Mouse (Mus musculus): ENCODE results near the gene Spata2. TPM values are rescaled to one million over a fixed set of nuclear protein-coding genes. Genes with fewer than 3 reads are reported as not detected.

Spata2 gene
- 26.9 and 28.9 TPM in 2 replicates for total RNA-seq (2014; rRNA removed)
- 31.8 and 36.6 TPM in 2 replicates for polyA plus RNA-seq (2015; fragmentation: Nextera tagmentation; extraction: Ambion mirVana)

GRCm38 (mm10) chr2:167492713-167493636, at the start of gene Spata2:
Gene Spata2 (minus strand): TSS chr2:167492887.
- H3K4me1 ChIP-seq (ENCODE audit: insufficient read depth) = peaks cover 10% of the 10 kb centered on the region
- peak within 1 kb of the TSS; percentile 73 for H3K4me2 ChIP-seq (ENCODE audit: low read depth)
- H3K9ac ChIP-seq = peak within 1 kb of the TSS; percentile 87
- ATAC-seq = peak; percentile 89
- no peak for TF ChIP-seq CTCF (IDR thresholded peaks at IDR 0.05; ENCODE audit: low read depth)
- peak; percentile 95 for DNase-seq
- H3K27ac ChIP-seq (ENCODE audit: low read depth, low read length) = peak within 1 kb of the TSS; percentile 99
- WGBS = 2% methylated on average over 55 of the region's 63 CpGs
- 0 out of 2 replicates have a peak, but pooled peaks cover 4% of the 10 kb centered on the region for H3K36me3 ChIP-seq (ENCODE audit: insufficient read depth)
- H3K27me3 ChIP-seq (ENCODE audit: insufficient read depth, low read length) = no peaks in the 10 kb centered on the region
- no peaks in the 10 kb centered on the region for H3K9me3 ChIP-seq (ENCODE audit: low read length)
- H3K4me3 ChIP-seq (ENCODE audit: low read depth, low read length) = peak within 1 kb of the TSS; percentile 83

- WGBS = 81% methylated on average over 4 of the region's 4 CpGs
- ATAC-seq = no peak
- no peak for DNase-seq
- Histone ChIP-seq H3K4me2 (ENCODE audit: low read depth) (no peak overlapping the region), H3K27ac (ENCODE audit: low read depth, low read length) (no peak overlapping the region), H3K36me3 (ENCODE audit: insufficient read depth) (no peaks in the 10 kb centered on the region), H3K9me3 (ENCODE audit: low read length) (no peaks in the 10 kb centered on the region), H3K27me3 (ENCODE audit: insufficient read depth, low read length) (peaks cover 16% of the 10 kb centered on the region), H3K9ac (no peak overlapping the region), H3K4me1 (ENCODE audit: insufficient read depth) (0 out of 2 replicates have a peak, but pooled peaks cover 2% of the 10 kb centered on the region), H3K4me3 (ENCODE audit: low read depth, low read length) (no peak overlapping the region)
- TF ChIP-seq CTCF (IDR thresholded peaks at IDR 0.05; ENCODE audit: low read depth) = no peak
These were observed 49.7 kb upstream of the Spata2 start for GRCm38 (mm10) chr2:167542361-167542760.

GRCm38 (mm10) chr2:167541761-167542160, 49.1 kb upstream of the Spata2 start:
- WGBS = 80% methylated on average over 12 of the region's 12 CpGs
- Histone ChIP-seq H3K9ac (no peak overlapping the region), H3K36me3 (ENCODE audit: insufficient read depth) (no peaks in the 10 kb centered on the region), H3K27ac (ENCODE audit: low read depth, low read length) (no peak overlapping the region), H3K4me2 (ENCODE audit: low read depth) (no peak overlapping the region), H3K27me3 (ENCODE audit: insufficient read depth, low read length) (peaks cover 22% of the 10 kb centered on the region), H3K4me3 (ENCODE audit: low read depth, low read length) (no peak overlapping the region), H3K4me1 (ENCODE audit: insufficient read depth) (0 out of 2 replicates have a peak, but pooled peaks cover 2% of the 10 kb centered on the region), H3K9me3 (ENCODE audit: low read length) (no peaks in the 10 kb centered on the region)
- no peak for ATAC-seq
- no peak for TF ChIP-seq CTCF (IDR thresholded peaks at IDR 0.05; ENCODE audit: low read depth)
- no peak for DNase-seq

DNA sequence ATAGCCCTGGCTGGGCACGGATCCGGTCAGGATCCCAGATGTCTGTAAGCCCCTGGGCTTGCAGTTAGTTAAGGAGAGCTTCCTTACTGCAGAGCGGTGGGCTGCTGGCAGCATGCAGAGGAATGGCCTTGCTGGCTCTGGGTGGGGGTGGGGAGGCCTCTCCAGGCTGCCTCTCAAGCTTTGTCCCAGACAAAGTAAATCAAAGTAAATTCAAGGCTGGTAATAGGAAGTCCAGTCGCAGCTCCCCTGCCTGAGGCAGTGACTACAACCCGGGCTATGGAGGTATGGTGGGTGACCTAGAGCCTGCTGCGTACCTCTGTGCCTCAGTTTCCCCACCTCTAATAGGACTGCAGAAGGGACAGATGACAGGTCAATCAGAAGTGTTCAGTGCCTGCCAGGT, 48.6 kb upstream of the Spata2 start:
- WGBS = 18% methylated on average over 6 of the region's 6 CpGs

DNA sequence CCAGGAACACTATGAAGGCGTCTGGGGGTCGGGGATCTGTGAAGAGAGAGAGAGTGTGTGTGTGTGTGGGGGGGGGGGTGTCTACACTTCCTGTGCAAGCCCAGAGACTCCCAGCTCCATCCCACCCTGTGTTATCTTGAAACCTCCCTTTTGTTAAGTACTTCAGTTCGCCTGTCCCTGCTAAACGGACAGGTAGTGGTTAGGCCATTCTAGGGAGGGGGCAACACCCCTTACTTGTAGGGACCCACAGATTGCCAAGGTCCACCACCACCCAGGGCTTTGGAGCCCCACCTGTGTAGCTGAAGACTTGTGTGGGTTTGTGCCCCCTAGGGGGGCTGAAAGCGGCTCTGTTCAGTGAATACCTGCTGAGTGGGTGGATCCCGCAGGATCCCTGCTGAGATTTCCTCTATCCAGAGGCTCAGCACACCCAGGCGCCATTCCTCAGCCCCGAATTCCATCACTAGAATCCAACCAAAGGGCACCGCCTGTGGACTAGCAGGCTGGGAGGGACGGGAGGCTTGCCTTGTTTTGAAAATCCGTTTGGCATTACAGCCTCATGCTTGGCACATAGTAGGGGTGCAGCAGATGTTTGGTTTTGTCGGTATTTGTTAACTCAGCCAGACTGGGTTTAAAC, 47.9 kb upstream of the Spata2 start:
- DNase-seq = no peak
- Histone ChIP-seq H3K4me1 (ENCODE audit: insufficient read depth) (0 out of 2 replicates have a peak, but pooled peaks cover 2% of the 10 kb centered on the region), H3K4me3 (ENCODE audit: low read depth, low read length) (no peak overlapping the region), H3K9ac (no peak overlapping the region), H3K27me3 (ENCODE audit: insufficient read depth, low read length) (peaks cover 27% of the 10 kb centered on the region), H3K9me3 (ENCODE audit: low read length) (no peaks in the 10 kb centered on the region), H3K36me3 (ENCODE audit: insufficient read depth) (no peaks in the 10 kb centered on the region), H3K4me2 (ENCODE audit: low read depth) (no peak overlapping the region), H3K27ac (ENCODE audit: low read depth, low read length) (no peak overlapping the region)
- WGBS = 19% methylated on average over 12 of the region's 12 CpGs
- TF ChIP-seq CTCF (IDR thresholded peaks at IDR 0.05; ENCODE audit: low read depth) = no peak
- no peak for ATAC-seq

More for the DNA sequence above, 48.6 kb upstream of the Spata2 start:
- ATAC-seq (no peak), DNase-seq (no peak)
- H3K27ac ChIP-seq (ENCODE audit: low read depth, low read length) = no peak overlapping the region
- H3K4me1 ChIP-seq (ENCODE audit: insufficient read depth) = 0 out of 2 replicates have a peak, but pooled peaks cover 2% of the 10 kb centered on the region
- H3K36me3 ChIP-seq (ENCODE audit: insufficient read depth) = no peaks in the 10 kb centered on the region
- H3K27me3 ChIP-seq (ENCODE audit: insufficient read depth, low read length) = peaks cover 27% of the 10 kb centered on the region
- H3K4me3 ChIP-seq (ENCODE audit: low read depth, low read length) = no peak overlapping the region
- no peak overlapping the region for H3K4me2 ChIP-seq (ENCODE audit: low read depth)
- no peaks in the 10 kb centered on the region for H3K9me3 ChIP-seq (ENCODE audit: low read length)
- TF ChIP-seq CTCF (IDR thresholded peaks at IDR 0.05; ENCODE audit: low read depth) = no peak
- H3K9ac ChIP-seq = no peak overlapping the region

- Histone ChIP-seq H3K27ac (ENCODE audit: low read depth, low read length) (no peak overlapping the region), H3K4me1 (ENCODE audit: insufficient read depth) (0 out of 2 replicates have a peak, but pooled peaks cover 2% of the 10 kb centered on the region), H3K4me3 (ENCODE audit: low read depth, low read length) (no peak overlapping the region), H3K27me3 (ENCODE audit: insufficient read depth, low read length) (peaks cover 27% of the 10 kb centered on the region), H3K9ac (no peak overlapping the region), H3K9me3 (ENCODE audit: low read length) (no peaks in the 10 kb centered on the region), H3K4me2 (ENCODE audit: low read depth) (peak overlapping the region; percentile 1; the same call in 1 of the 2 replicates), H3K36me3 (ENCODE audit: insufficient read depth) (no peaks in the 10 kb centered on the region)
- TF ChIP-seq CTCF (IDR thresholded peaks at IDR 0.05; ENCODE audit: low read depth) = no peak
- DNase-seq (no peak), ATAC-seq (no peak)
- WGBS = 25% methylated on average over 14 of the region's 14 CpGs
These were observed 47.1 kb upstream of the Spata2 start for GRCm38 (mm10) chr2:167539536-167540476.

All from forebrain, postnatal 0 days (tissue).